Mouse (Mus musculus): ENCODE results near the gene Arid3a.

GRCm38 (mm10) chr10:79909092-79909922 is 17.5 kb upstream of the Arid3a start:
- TF ChIP-seq MYOG (IDR thresholded peaks at IDR 0.05; ENCODE audit: control insufficient read depth in 1 of 3, insufficient read depth in 1 of 3, insufficient read length in 2 of 3, low read depth in 2 of 3) (no peak), E2F4 (IDR thresholded peaks at IDR 0.05; ENCODE audit: insufficient read depth) (no peak), POLR2A (IDR thresholded peaks at IDR 0.05; ENCODE audit: insufficient read length, low read depth) (no peak), POLR2AphosphoS2 (IDR thresholded peaks at IDR 0.05; ENCODE audit: insufficient read length, low read depth) (peak; percentile 24), USF1 (IDR thresholded peaks at IDR 0.05; ENCODE audit: low read depth) (no peak), MYOD1 (IDR thresholded peaks at IDR 0.05; ENCODE audit: control insufficient read depth in 1 of 3, insufficient read length in 2 of 3, low read depth in 2 of 3) (no peak)
